Mouse (Mus musculus) thymus, adult 2 months (tissue): ENCODE results near the gene Cd151.

Experiments
- CTCF ChIP-seq: fragments of 200-500 bp; IDR thresholded peaks from 2 replicates; pipeline ENCODE4 v1.5.1; 2012; ENCODE audit warnings: mild to moderate bottlenecking, control low read depth, low read length, moderate library complexity, borderline replicate concordance; ENCODE audit not compliant: control insufficient read depth, poor library complexity, insufficient read depth; ENCODE audit errors: extremely low read depth
- POLR2A ChIP-seq: fragments of 200-500 bp; IDR thresholded peaks from 2 replicates; pipeline ENCODE4 v1.6.1; 2012; ENCODE audit warnings: mild to moderate bottlenecking, low read length, control low read depth, moderate library complexity; ENCODE audit not compliant: control insufficient read depth, poor library complexity, insufficient read depth; ENCODE audit errors: extremely low read depth

GRCm38 (mm10) chr7:141510681-141511191 is 43.5 kb downstream of the Cd151 start:
- TF ChIP-seq CTCF (no peak), POLR2A (no peak)
